9 mouse cellular contexts compared by ENCODE assay signal in genomic region chr5:65156853-65157252, GRCm38 (mm10). TPM values are rescaled to one million over a fixed set of nuclear protein-coding genes. Genes with fewer than 3 reads are reported as not detected.
DNase-seq lines count a peak whose midpoint lies in the region; ATAC-seq and TF ChIP-seq lines count a peak whose summit lies in the region.
"Had no signal": no experiment of that assay in that cellular context is flagged by ENCODE, and none has a peak within 500 bp of the region (broad histone marks: within the 10 kb centered on the region; RNA-seq: fewer than 3 reads in every experiment).

No protein-coding gene starts in this region.

- TF ChIP-seq CTCF in intestine, postnatal 0 days (IDR thresholded peaks at IDR 0.05; ENCODE audit: low read depth), result peak; percentile 79

- no peak overlapping the region for H3K9ac ChIP-seq in intestine, postnatal 0 days (ENCODE audit: low read depth, low read length)
- no peak overlapping the region for H3K9ac ChIP-seq in intestine, embryonic 15.5 days
- H3K9ac ChIP-seq: embryonic facial prominence, embryonic 15.5 days had no signal

- H3K4me1 ChIP-seq in intestine, postnatal 0 days (replicated peaks; ENCODE audit: control insufficient read depth, insufficient read depth, low read length), result no peaks in the 10 kb centered on the region
- H3K4me1 ChIP-seq in intestine, embryonic 15.5 days (replicated peaks), result no peaks in the 10 kb centered on the region
- H3K4me1 ChIP-seq: embryonic facial prominence, embryonic 15.5 days had no signal

- DNase-seq in ES-CJ7 (ENCODE audit: low read depth, low spot score), result peak; percentile 65
- peak; percentile 48 to 58 for DNase-seq in kidney, postnatal 25 days
- peak; percentile 41 to 71 for DNase-seq in spleen, postnatal 4 days (ENCODE audit: low spot score in 2 of 2)
- no peak for DNase-seq in frontal cortex, postnatal 14 days (ENCODE audit: low spot score in 2 of 2)
- no peak for DNase-seq in urinary bladder, postnatal 4 days (ENCODE audit: low spot score in 2 of 2)

- peaks cover 3% of the 10 kb centered on the region for H3K36me3 ChIP-seq in intestine, postnatal 0 days (ENCODE audit: control insufficient read depth, insufficient read depth)
- no peaks in the 10 kb centered on the region for H3K36me3 ChIP-seq in intestine, embryonic 15.5 days

- no peaks in the 10 kb centered on the region for H3K27me3 ChIP-seq in intestine, postnatal 0 days (replicated peaks; ENCODE audit: control insufficient read depth, insufficient read depth, low read length)
- H3K27me3 ChIP-seq in intestine, embryonic 15.5 days (replicated peaks), result no peaks in the 10 kb centered on the region
- H3K27me3 ChIP-seq: embryonic facial prominence, embryonic 15.5 days had no signal

- no peak overlapping the region for H3K4me3 ChIP-seq in intestine, postnatal 0 days (ENCODE audit: low read depth, low read length)
- no peak overlapping the region for H3K4me3 ChIP-seq in intestine, embryonic 15.5 days (replicated peaks)
- H3K4me3 ChIP-seq: embryonic facial prominence, embryonic 15.5 days had no signal

- no peak for ATAC-seq in intestine, postnatal 0 days
- no peak for ATAC-seq in intestine, embryonic 15.5 days
- peak; percentile 88 for ATAC-seq in common myeloid progenitor, adult 5-6 weeks (replicated peaks; ENCODE audit: low read depth, poor library complexity, severe bottlenecking)

- no peaks in the 10 kb centered on the region for H3K9me3 ChIP-seq in intestine, postnatal 0 days (ENCODE audit: control insufficient read depth)
- H3K9me3 ChIP-seq in intestine, embryonic 15.5 days, result no peaks in the 10 kb centered on the region
- H3K9me3 ChIP-seq: embryonic facial prominence, embryonic 15.5 days had no signal

- no peak overlapping the region for H3K4me2 ChIP-seq in intestine, postnatal 0 days (replicated peaks; ENCODE audit: low read depth)
- no peak overlapping the region for H3K4me2 ChIP-seq in intestine, embryonic 15.5 days (replicated peaks)
- H3K4me2 ChIP-seq: embryonic facial prominence, embryonic 15.5 days had no signal

- H3K27ac ChIP-seq in intestine, postnatal 0 days (ENCODE audit: low read depth, low read length), result no peak overlapping the region
- H3K27ac ChIP-seq in intestine, embryonic 15.5 days, result no peak overlapping the region
- H3K27ac ChIP-seq: embryonic facial prominence, embryonic 15.5 days had no signal

- WGBS in intestine, postnatal 0 days, result 87% methylated on average over 2 of the region's 2 CpGs
- 70% methylated on average over 2 of the region's 2 CpGs for WGBS in intestine, embryonic 15.5 days

RNA-seq across cellular contexts. Expression of gene Wdr19, which starts 42.6 kb away (rescaled TPM):
- 1.7 TPM in 2 replicates for polyA plus RNA-seq in intestine, postnatal 0 days (2015; fragmentation: Nextera tagmentation; extraction: Ambion mirVana)
- 4.8 and 4.9 TPM in 2 replicates for polyA plus RNA-seq in intestine, embryonic 15.5 days (2015; fragmentation: Nextera tagmentation; extraction: Ambion mirVana)
- total RNA-seq in common myeloid progenitor, adult 5-6 weeks (2017), result 4.3 and 4.7 TPM in 2 replicates

RNA-seq across cellular contexts. Expression of gene Klhl5, which starts 49.5 kb away (rescaled TPM):
- polyA plus RNA-seq in intestine, postnatal 0 days (2015; fragmentation: Nextera tagmentation; extraction: Ambion mirVana), result 7.7 and 8.1 TPM in 2 replicates
- 11.1 and 13.2 TPM in 2 replicates for polyA plus RNA-seq in intestine, embryonic 15.5 days (2015; fragmentation: Nextera tagmentation; extraction: Ambion mirVana)
- total RNA-seq in common myeloid progenitor, adult 5-6 weeks (2017), result 39.5 and 51.5 TPM in 2 replicates

Comparison
In these comparisons a context has a peak if more than half of its experiments do, and no peak if none do; other contexts are left out.
1. DNase-seq: peak in ES-CJ7 (single experiment), kidney, postnatal 25 days (2 of 2) and spleen, postnatal 4 days (2 of 2); none in frontal cortex, postnatal 14 days (0 of 2) and urinary bladder, postnatal 4 days (0 of 2).